Mouse (Mus musculus) ES-Bruce4 (cell line): ENCODE results near the gene Aph1c. TPM values are rescaled to one million over a fixed set of nuclear protein-coding genes. Genes with fewer than 3 reads are reported as not detected.

ENCODE experiments used
- H3K27ac ChIP-seq: 2 replicates; pipeline ENCODE4 v1.5.1; 2012; ENCODE audit warnings: low read length, inconsistent platforms; ENCODE audit not compliant: insufficient read depth
- H3K27me3 ChIP-seq: 2 replicates; pipeline ENCODE4 v1.6.1; 2012; ENCODE audit warnings: mild to moderate bottlenecking, low read length, inconsistent platforms; ENCODE audit not compliant: control insufficient read depth, poor library complexity, insufficient read depth, severe bottlenecking
- H3K36me3 ChIP-seq: 2 replicates; pipeline ENCODE4 v1.6.1; 2012; ENCODE audit warnings: inconsistent platforms, mild to moderate bottlenecking, low read length, moderate library complexity; ENCODE audit not compliant: control insufficient read depth, poor library complexity, insufficient read depth, severe bottlenecking
- H3K4me1 ChIP-seq: one replicate; pipeline ENCODE4 v1.8.1; 2011; ENCODE audit warnings: low read length; ENCODE audit not compliant: control insufficient read depth, insufficient read depth
- H3K4me3 ChIP-seq: 2 replicates; pipeline ENCODE4 v1.5.1; 2011; ENCODE audit warnings: low read depth, mild to moderate bottlenecking, low read length
- H3K9ac ChIP-seq: 2 replicates; pipeline ENCODE4 v1.6.1; 2012; ENCODE audit warnings: low read depth, mild to moderate bottlenecking, inconsistent platforms; ENCODE audit not compliant: poor library complexity, severe bottlenecking
- H3K9me3 ChIP-seq: replicated peaks from 2 replicates; pipeline ENCODE4 v1.6.1; 2012; ENCODE audit warnings: mild to moderate bottlenecking, low read length, inconsistent platforms; ENCODE audit not compliant: control insufficient read depth, poor library complexity, insufficient read depth, severe bottlenecking
- CTCF ChIP-seq: IDR thresholded peaks from one replicate; pipeline ENCODE4 v1.8.1; 2011; ENCODE audit warnings: low read depth, low read length
- EP300 ChIP-seq: IDR thresholded peaks from 2 replicates; pipeline ENCODE4 v1.6.1; 2011; ENCODE audit warnings: low read depth, low read length; ENCODE audit not compliant: insufficient read depth
- POLR2A ChIP-seq: IDR thresholded peaks from one replicate; pipeline ENCODE4 v1.8.1; 2011; ENCODE audit warnings: low read length; ENCODE audit not compliant: insufficient read depth
- polyA plus RNA-seq: library from polyadenylated mRNA; stranded (reverse); fragments of >200 nt; gene quantifications from 2 replicates; pipeline ENCODE4 v1.2.4, GENCODE M21; 2011; ENCODE audit warnings: low read depth; ENCODE audit not compliant: missing spikeins, insufficient read depth, insufficient read length

Gene Aph1c
- polyA plus RNA-seq, 1 experiment = 2.1 TPM

DNA sequence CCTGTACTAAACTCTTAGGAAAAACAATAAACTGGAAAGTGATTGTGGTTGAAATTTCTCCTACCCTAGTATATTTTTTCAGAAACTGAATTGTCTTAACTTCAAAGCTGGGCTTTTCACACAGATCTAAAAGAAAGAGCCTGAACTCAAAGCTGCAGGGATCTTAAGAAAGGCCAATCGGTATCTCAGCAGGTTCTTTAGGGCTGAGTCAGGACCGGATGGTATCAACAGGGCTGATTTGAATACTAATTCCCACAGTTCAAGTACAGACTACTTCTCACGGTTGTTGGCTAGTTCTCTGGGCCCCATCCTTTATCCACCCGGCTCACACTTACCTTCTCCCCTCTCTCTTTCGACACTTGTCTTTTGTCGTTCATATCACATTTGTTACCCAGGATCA lies 18.1 kb upstream of the Aph1c start:
- Histone ChIP-seq H3K4me1 (no peaks in the 10 kb centered on the region), H3K9me3 (no peaks in the 10 kb centered on the region), H3K36me3 (no peaks in the 10 kb centered on the region), H3K4me3 (no peak overlapping the region), H3K27ac (no peak overlapping the region), H3K9ac (no peak overlapping the region), H3K27me3 (no peaks in the 10 kb centered on the region)
- TF ChIP-seq EP300 (no peak), CTCF (no peak), POLR2A (no peak)

DNA sequence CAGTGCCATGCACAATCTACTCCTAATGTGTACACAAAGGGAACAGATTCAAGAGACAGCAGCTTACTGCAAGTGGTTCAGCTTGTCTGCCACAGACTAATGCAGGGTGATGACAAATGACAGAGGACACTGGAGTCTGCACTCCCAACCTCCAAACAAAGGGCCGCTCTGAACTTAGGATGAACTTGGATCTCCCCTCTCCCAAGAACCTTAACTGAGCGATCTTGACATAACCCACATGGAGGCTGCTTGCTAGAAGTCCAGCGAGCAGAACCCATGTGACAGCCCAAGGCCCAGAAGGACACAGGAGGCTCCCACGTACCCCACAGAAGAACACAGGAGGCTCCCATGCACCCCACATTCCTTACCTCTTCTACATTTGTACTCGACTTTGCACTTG lies 16.4 kb upstream of the Aph1c start:
- no peaks in the 10 kb centered on the region for H3K4me1 ChIP-seq
- H3K27me3 ChIP-seq = no peaks in the 10 kb centered on the region
- no peak overlapping the region for H3K4me3 ChIP-seq
- no peak overlapping the region for H3K9ac ChIP-seq
- no peak overlapping the region for H3K27ac ChIP-seq
- no peak for TF ChIP-seq POLR2A
- TF ChIP-seq CTCF = no peak
- no peak for TF ChIP-seq EP300
- H3K36me3 ChIP-seq = no peaks in the 10 kb centered on the region
- H3K9me3 ChIP-seq = no peaks in the 10 kb centered on the region

DNA sequence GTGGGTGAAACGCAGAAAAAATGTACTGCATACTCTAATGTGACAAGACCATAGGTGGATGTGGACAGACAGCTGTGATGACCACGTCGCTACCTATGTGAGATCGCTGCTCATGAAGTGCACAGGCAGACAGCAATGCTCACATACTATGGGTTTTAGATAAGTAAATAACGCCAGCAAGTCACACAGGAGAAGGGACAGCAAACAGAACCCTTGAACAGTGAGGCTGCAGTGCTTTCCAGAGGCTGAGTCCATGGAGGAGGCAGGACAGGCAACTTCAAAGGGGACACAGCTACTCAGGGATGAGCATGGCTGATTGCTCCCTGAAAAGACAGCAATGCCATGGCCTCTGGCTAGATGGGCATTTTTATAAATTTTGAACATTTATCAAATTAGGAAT lies 12.3 kb upstream of the Aph1c start:
- TF ChIP-seq EP300 (no peak), CTCF (no peak), POLR2A (no peak)
- Histone ChIP-seq H3K9me3 (no peaks in the 10 kb centered on the region), H3K9ac (no peak overlapping the region), H3K4me1 (no peaks in the 10 kb centered on the region), H3K36me3 (no peaks in the 10 kb centered on the region), H3K27ac (no peak overlapping the region), H3K4me3 (no peak overlapping the region), H3K27me3 (no peaks in the 10 kb centered on the region)

DNA sequence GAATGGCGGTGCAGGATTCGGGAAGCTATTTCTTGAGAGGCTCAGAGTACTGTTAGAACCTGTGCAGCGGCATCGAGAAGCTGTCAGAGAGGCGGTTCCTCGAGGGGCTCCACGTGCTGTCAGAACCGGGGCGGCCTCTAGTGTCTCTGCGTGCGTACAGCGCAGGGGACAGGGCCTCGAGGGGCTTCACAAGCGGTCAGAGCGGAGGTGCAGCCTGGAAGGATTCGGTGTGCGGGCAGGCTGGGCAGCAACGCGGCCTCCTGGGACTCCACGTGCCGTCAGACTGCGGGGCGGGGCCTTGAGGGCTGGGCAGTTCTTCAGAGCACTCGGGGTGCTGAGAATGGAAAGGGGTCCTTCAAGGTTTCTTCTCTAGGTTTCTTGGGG lies 563 bp upstream of the Aph1c start:
- no peaks in the 10 kb centered on the region for H3K9me3 ChIP-seq
- peaks cover 2% of the 10 kb centered on the region; the same call in 1 of the 2 replicates for H3K27me3 ChIP-seq
- H3K9ac ChIP-seq = peak overlapping the region; percentile 43
- no peak for TF ChIP-seq POLR2A
- TF ChIP-seq EP300 = no peak
- no peak for TF ChIP-seq CTCF
- H3K4me3 ChIP-seq = peak overlapping the region; percentile 73
- no peaks in the 10 kb centered on the region for H3K36me3 ChIP-seq
- H3K4me1 ChIP-seq = no peaks in the 10 kb centered on the region
- H3K27ac ChIP-seq = no peak overlapping the region

DNA sequence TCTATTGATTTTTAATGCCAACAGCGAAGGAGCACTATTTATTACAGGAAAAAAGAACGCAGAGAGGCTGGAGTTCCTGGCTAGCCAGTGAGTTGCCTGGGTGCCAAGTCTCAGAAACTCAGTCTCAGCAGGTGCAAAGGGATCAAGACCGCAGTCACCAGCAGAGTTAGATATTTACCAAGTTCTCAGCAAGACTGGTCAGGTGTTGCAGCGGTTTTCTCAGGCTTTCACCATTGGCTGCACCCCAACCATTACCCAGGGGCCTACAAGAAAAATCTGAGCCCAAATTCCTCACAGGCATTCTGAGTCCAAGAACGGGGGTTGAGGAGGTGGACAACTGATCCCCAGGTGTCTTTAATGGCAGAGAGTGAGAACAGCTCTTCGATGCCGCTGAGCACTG lies 675 bp downstream of the Aph1c start:
- Histone ChIP-seq H3K4me3 (peak overlapping the region; percentile 97), H3K36me3 (no peaks in the 10 kb centered on the region), H3K27ac (no peak overlapping the region), H3K9me3 (no peaks in the 10 kb centered on the region), H3K4me1 (no peaks in the 10 kb centered on the region), H3K27me3 (peaks cover 2% of the 10 kb centered on the region; the same call in 1 of the 2 replicates), H3K9ac (peak overlapping the region; percentile 26; the same call in 1 of the 2 replicates)
- no peak for TF ChIP-seq POLR2A
- no peak for TF ChIP-seq CTCF
- no peak for TF ChIP-seq EP300

DNA sequence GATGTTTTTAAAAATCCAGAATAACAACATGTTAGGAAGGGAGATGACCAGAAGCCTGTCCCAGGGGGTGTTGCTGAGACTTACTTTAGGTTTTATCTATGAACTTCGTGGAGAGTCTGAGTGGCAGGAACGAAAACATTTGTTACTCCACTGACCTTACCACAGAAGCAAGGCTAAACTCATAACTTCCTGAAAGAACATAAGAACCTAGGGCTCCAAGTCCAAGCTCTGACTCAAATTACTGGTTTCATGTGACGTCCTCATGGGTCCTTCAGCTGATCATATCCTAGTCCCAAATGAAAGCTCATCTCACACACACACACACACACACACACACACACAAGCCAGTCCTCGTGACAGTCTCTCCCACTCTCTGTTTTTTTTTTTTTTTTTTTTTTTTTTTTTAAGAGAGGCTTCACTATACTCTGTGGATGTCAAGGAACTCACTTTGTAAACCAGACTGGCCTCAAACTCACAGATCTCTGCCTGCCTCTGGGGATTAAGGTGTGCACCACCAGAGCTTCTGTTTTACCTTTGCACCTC lies 2.1 kb downstream of the Aph1c start:
- TF ChIP-seq CTCF = no peak
- no peak for TF ChIP-seq EP300
- no peak for TF ChIP-seq POLR2A
- H3K9ac ChIP-seq = no peak overlapping the region
- no peaks in the 10 kb centered on the region for H3K36me3 ChIP-seq
- no peaks in the 10 kb centered on the region for H3K9me3 ChIP-seq
- peaks cover 2% of the 10 kb centered on the region; the same call in 1 of the 2 replicates for H3K27me3 ChIP-seq
- no peaks in the 10 kb centered on the region for H3K4me1 ChIP-seq
- no peak overlapping the region for H3K4me3 ChIP-seq
- no peak overlapping the region for H3K27ac ChIP-seq
